Comparison of ENCODE assay signal across 8 mouse cellular contexts in genomic region chr6:134036491-134036911, GRCm38 (mm10). TPM values are rescaled to one million over a fixed set of nuclear protein-coding genes. Genes with fewer than 3 reads are reported as not detected.
A peak's percentile ranks its signal among the peaks of the same experiment; 100 is the strongest.
DNase-seq lines count a peak whose midpoint lies in the region; ATAC-seq and TF ChIP-seq lines count a peak whose summit lies in the region.

No protein-coding gene starts in this region.

- intact Hi-C loops in left cerebral cortex, adult 2 months (cut with DNase I), result loop anchor here (2.0 to 5.0 kb wide), 4 partner anchors 22 to 186 kb away; no protein-coding TSS in a partner anchor

- no peaks in the 10 kb centered on the region for H3K27me3 ChIP-seq in hindbrain, embryonic 13.5 days
- H3K27me3 ChIP-seq in midbrain, embryonic 16.5 days (ENCODE audit: control insufficient read depth, insufficient read depth, low read depth, low read length), result no peaks in the 10 kb centered on the region

- ATAC-seq in hindbrain, embryonic 13.5 days (ENCODE audit: low FRiP score), result no peak
- ATAC-seq in midbrain, embryonic 16.5 days, result no peak

- TF ChIP-seq CTCF in left cerebral cortex, adult 2 months (IDR thresholded peaks at IDR 0.05), result no peak; the same call in 1 of the 2 replicates

- H3K27ac ChIP-seq in left cerebral cortex, adult 2 months, result peak overlapping the region; percentile 99; the same call in 1 of the 2 replicates
- H3K27ac ChIP-seq in hindbrain, embryonic 13.5 days, result peak overlapping the region; percentile 100; the same call in 1 of the 2 replicates
- peak overlapping the region; percentile 99; the same call in 1 of the 2 replicates for H3K27ac ChIP-seq in midbrain, embryonic 16.5 days (ENCODE audit: low read length)

- no peak for DNase-seq in left cerebral cortex, adult 2 months (ENCODE audit: extremely low spot score in 1 of 2, low spot score in 2 of 2)
- DNase-seq in left cerebral cortex, adult 11 months (ENCODE audit: low spot score), result no peak
- DNase-seq in R1 (ENCODE audit: low read depth, low spot score), result peak; percentile 26
- DNase-seq in adrenal gland, postnatal 14 days, result no peak
- DNase-seq in frontal cortex, postnatal 14 days (ENCODE audit: low spot score in 2 of 2), result no peak
- DNase-seq in spleen, adult 12 weeks (ENCODE audit: low spot score), result no peak

- no peaks in the 10 kb centered on the region for H3K36me3 ChIP-seq in hindbrain, embryonic 13.5 days
- no peaks in the 10 kb centered on the region for H3K36me3 ChIP-seq in midbrain, embryonic 16.5 days (ENCODE audit: control insufficient read depth, insufficient read depth, low read length)

- peak overlapping the region; percentile 99 for H3K9ac ChIP-seq in hindbrain, embryonic 13.5 days
- H3K9ac ChIP-seq in midbrain, embryonic 16.5 days (ENCODE audit: low read depth, low read length), result peak overlapping the region; percentile 97

- WGBS in hindbrain, embryonic 13.5 days, result 0% methylated on average over 8 of the region's 8 CpGs
- WGBS in midbrain, embryonic 16.5 days, result 0% methylated on average over 6 of the region's 8 CpGs

- peaks cover 60% of the 10 kb centered on the region for H3K4me1 ChIP-seq in hindbrain, embryonic 13.5 days (replicated peaks)
- H3K4me1 ChIP-seq in midbrain, embryonic 16.5 days (ENCODE audit: control insufficient read depth, insufficient read depth, low read length), result peaks cover 34% of the 10 kb centered on the region

- peak overlapping the region; percentile 73 for H3K4me2 ChIP-seq in hindbrain, embryonic 13.5 days
- peak overlapping the region; percentile 66 for H3K4me2 ChIP-seq in midbrain, embryonic 16.5 days (ENCODE audit: low read length)

- H3K9me3 ChIP-seq in hindbrain, embryonic 13.5 days, result no peaks in the 10 kb centered on the region
- H3K9me3 ChIP-seq in midbrain, embryonic 16.5 days (replicated peaks; ENCODE audit: control insufficient read depth, low read length, poor library complexity, severe bottlenecking), result no peaks in the 10 kb centered on the region

- peak overlapping the region; percentile 99 for H3K4me3 ChIP-seq in left cerebral cortex, adult 2 months
- H3K4me3 ChIP-seq in hindbrain, embryonic 13.5 days, result peak overlapping the region; percentile 81
- H3K4me3 ChIP-seq in midbrain, embryonic 16.5 days (ENCODE audit: low read depth, low read length), result peak overlapping the region; percentile 62

RNA-seq across cellular contexts. Expression of gene Etv6, which starts 1.0 kb away (rescaled TPM):
- 10 to 100 TPM; 18.7 to 19.3 TPM for total RNA-seq in left cerebral cortex, adult 2 months (2021)
- 5.9 and 6.4 TPM in 2 replicates for polyA plus RNA-seq in hindbrain, embryonic 13.5 days (2015; fragmentation: Nextera tagmentation; extraction: Ambion mirVana)
- polyA plus RNA-seq in midbrain, embryonic 16.5 days (2015; fragmentation: Nextera tagmentation; extraction: Ambion mirVana), result 3.4 and 3.9 TPM in 2 replicates
- total RNA-seq in adrenal gland, postnatal 14 days (2021), result 35.7 and 38.2 TPM in 2 replicates
